Mouse (Mus musculus): ENCODE measurements at regions not wholly inside any gene's neighbourhood (a gene's known extent, or its start where the extent isn't known, plus 50 kb on each side); places are given as distances from the start of the nearest gene placed in this dataset.

GRCm38 (mm10) chr4:135061030-135061743 is 59.3 kb upstream of the Runx3 start:
- Histone ChIP-seq H3K4me3 (ENCODE audit: insufficient read depth, low read depth, low read length) (no peak overlapping the region), H3K27ac (ENCODE audit: insufficient read depth, low read depth, low read length) (no peak overlapping the region), H3K4me1 (ENCODE audit: control insufficient read depth, insufficient read depth, low read length) (no peaks in the 10 kb centered on the region)
- WGBS = 76% methylated on average over 4 of the region's 4 CpGs
- no peak for TF ChIP-seq CTCF (IDR thresholded peaks at IDR 0.05; ENCODE audit: insufficient read depth, low read depth, low read length)
- no peak for TF ChIP-seq POLR2A (IDR thresholded peaks at IDR 0.05; ENCODE audit: insufficient read depth, low read depth, low read length)

- WGBS = 9% methylated on average over 19 of the region's 19 CpGs
- no peak overlapping the region for H3K4me3 ChIP-seq (ENCODE audit: insufficient read depth, low read depth, low read length)
- H3K4me1 ChIP-seq (ENCODE audit: control insufficient read depth, insufficient read depth, low read length) = no peaks in the 10 kb centered on the region
- no peak for TF ChIP-seq POLR2A (IDR thresholded peaks at IDR 0.05; ENCODE audit: insufficient read depth, low read depth, low read length)
- peak; percentile 60; the same call in 1 of the 2 replicates for TF ChIP-seq CTCF (IDR thresholded peaks at IDR 0.05; ENCODE audit: insufficient read depth, low read depth, low read length)
- no peak overlapping the region for H3K27ac ChIP-seq (ENCODE audit: insufficient read depth, low read depth, low read length)
Observed at GRCm38 (mm10) chr4:135066766-135067479, 53.5 kb upstream of the Runx3 start.

GRCm38 (mm10) chr4:135067805-135068204 is 52.6 kb upstream of the Runx3 start:
- TF ChIP-seq CTCF (IDR thresholded peaks at IDR 0.05; ENCODE audit: insufficient read depth, low read depth, low read length) (no peak), POLR2A (IDR thresholded peaks at IDR 0.05; ENCODE audit: insufficient read depth, low read depth, low read length) (no peak)
- Histone ChIP-seq H3K4me3 (ENCODE audit: insufficient read depth, low read depth, low read length) (no peak overlapping the region), H3K27ac (ENCODE audit: insufficient read depth, low read depth, low read length) (no peak overlapping the region), H3K4me1 (ENCODE audit: control insufficient read depth, insufficient read depth, low read length) (no peaks in the 10 kb centered on the region)
- WGBS = 89% methylated on average over 7 of the region's 7 CpGs

- H3K4me3 ChIP-seq (ENCODE audit: insufficient read depth, low read depth, low read length) = no peak overlapping the region
- no peak overlapping the region for H3K27ac ChIP-seq (ENCODE audit: insufficient read depth, low read depth, low read length)
- peaks cover 4% of the 10 kb centered on the region; the same call in 1 of the 2 replicates for H3K4me1 ChIP-seq (ENCODE audit: control insufficient read depth, insufficient read depth, low read length)
- WGBS = 83% methylated on average over 18 of the region's 18 CpGs
- TF ChIP-seq CTCF (IDR thresholded peaks at IDR 0.05; ENCODE audit: insufficient read depth, low read depth, low read length) = no peak
- no peak for TF ChIP-seq POLR2A (IDR thresholded peaks at IDR 0.05; ENCODE audit: insufficient read depth, low read depth, low read length)
Observed at GRCm38 (mm10) chr4:135069818-135070217, 50.6 kb upstream of the Runx3 start.
